Mouse (Mus musculus): ENCODE data around the gene Rtkn2. TPM values are rescaled to one million over a fixed set of nuclear protein-coding genes. Genes with fewer than 3 reads are reported as not detected.
A peak's percentile ranks its signal among the peaks of the same experiment; 100 is the strongest.

Rtkn2 gene
- total and polyA plus RNA-seq, 2 experiments from 2014 or later, result 0.27 to 2.2 TPM

- H3K4me2 ChIP-seq (ENCODE audit: low read depth, low read length), result 0 out of 2 replicates have a peak overlapping the region, but pooled peaks have one; percentile 26
- no peak overlapping the region for H3K9ac ChIP-seq (replicated peaks; ENCODE audit: low read depth, low read length)
- H3K27me3 ChIP-seq (ENCODE audit: control insufficient read depth, insufficient read depth, low read length), result no peaks in the 10 kb centered on the region
- H3K4me1 ChIP-seq (ENCODE audit: control insufficient read depth, insufficient read depth), result no peaks in the 10 kb centered on the region
- H3K36me3 ChIP-seq (replicated peaks; ENCODE audit: control insufficient read depth, insufficient read depth, low read length), result no peaks in the 10 kb centered on the region
- no peak overlapping the region for H3K4me3 ChIP-seq (ENCODE audit: low read depth, low read length)
- no peaks in the 10 kb centered on the region; the same call in 1 of the 2 replicates for H3K9me3 ChIP-seq (replicated peaks; ENCODE audit: control insufficient read depth, low read length)
- 56% methylated on average over 8 of the region's 8 CpGs for WGBS
- ATAC-seq (ENCODE audit: insufficient read depth, low read depth) (no peak), DNase-seq (ENCODE audit: low spot score) (no peak)
- TF ChIP-seq EP300 (IDR thresholded peaks at IDR 0.05; ENCODE audit: low read depth), result no peak
- TF ChIP-seq CTCF (IDR thresholded peaks at IDR 0.05; ENCODE audit: low read depth), result no peak
- no peak overlapping the region for H3K27ac ChIP-seq (ENCODE audit: low read depth)
Observed at GRCm38 (mm10) chr10:68063806-68064545, 84.6 kb downstream of the Rtkn2 start.

- Histone ChIP-seq H3K27ac (ENCODE audit: low read depth) (no peak overlapping the region), H3K27me3 (ENCODE audit: control insufficient read depth, insufficient read depth, low read length) (no peaks in the 10 kb centered on the region), H3K4me3 (ENCODE audit: low read depth, low read length) (no peak overlapping the region), H3K36me3 (replicated peaks; ENCODE audit: control insufficient read depth, insufficient read depth, low read length) (no peaks in the 10 kb centered on the region), H3K4me1 (ENCODE audit: control insufficient read depth, insufficient read depth) (no peaks in the 10 kb centered on the region), H3K9ac (replicated peaks; ENCODE audit: low read depth, low read length) (no peak overlapping the region), H3K4me2 (ENCODE audit: low read depth, low read length) (no peak overlapping the region), H3K9me3 (replicated peaks; ENCODE audit: control insufficient read depth, low read length) (no peaks in the 10 kb centered on the region)
- no peak for ATAC-seq (ENCODE audit: insufficient read depth, low read depth)
- WGBS, result 93% methylated on average over 10 of the region's 10 CpGs
- DNase-seq (ENCODE audit: low spot score), result no peak
- TF ChIP-seq CTCF (IDR thresholded peaks at IDR 0.05; ENCODE audit: low read depth) (no peak), EP300 (IDR thresholded peaks at IDR 0.05; ENCODE audit: low read depth) (no peak)
Observed at GRCm38 (mm10) chr10:68064571-68064970, 85.2 kb downstream of the Rtkn2 start.

- TF ChIP-seq CTCF (IDR thresholded peaks at IDR 0.05; ENCODE audit: low read depth) (no peak), EP300 (IDR thresholded peaks at IDR 0.05; ENCODE audit: low read depth) (no peak)
- DNase-seq (ENCODE audit: low spot score) (no peak), ATAC-seq (ENCODE audit: insufficient read depth, low read depth) (no peak)
- no peak overlapping the region for H3K9ac ChIP-seq (replicated peaks; ENCODE audit: low read depth, low read length)
- WGBS, result 78% methylated on average over 5 of the region's 5 CpGs
- H3K36me3 ChIP-seq (replicated peaks; ENCODE audit: control insufficient read depth, insufficient read depth, low read length), result no peaks in the 10 kb centered on the region
- H3K4me3 ChIP-seq (ENCODE audit: low read depth, low read length), result no peak overlapping the region
- no peak overlapping the region for H3K4me2 ChIP-seq (ENCODE audit: low read depth, low read length)
- H3K9me3 ChIP-seq (replicated peaks; ENCODE audit: control insufficient read depth, low read length), result no peaks in the 10 kb centered on the region
- H3K4me1 ChIP-seq (ENCODE audit: control insufficient read depth, insufficient read depth), result no peaks in the 10 kb centered on the region
- no peaks in the 10 kb centered on the region for H3K27me3 ChIP-seq (ENCODE audit: control insufficient read depth, insufficient read depth, low read length)
- H3K27ac ChIP-seq (ENCODE audit: low read depth), result no peak overlapping the region
Observed at GRCm38 (mm10) chr10:68066173-68066572, 86.8 kb downstream of the Rtkn2 start.

GRCm38 (mm10) chr10:68067961-68068360 lies 88.6 kb downstream of the Rtkn2 start:
- no peak for DNase-seq (ENCODE audit: low spot score)
- Histone ChIP-seq H3K4me2 (ENCODE audit: low read depth, low read length) (no peak overlapping the region), H3K27ac (ENCODE audit: low read depth) (no peak overlapping the region), H3K4me3 (ENCODE audit: low read depth, low read length) (no peak overlapping the region), H3K36me3 (replicated peaks; ENCODE audit: control insufficient read depth, insufficient read depth, low read length) (no peaks in the 10 kb centered on the region), H3K4me1 (ENCODE audit: control insufficient read depth, insufficient read depth) (no peaks in the 10 kb centered on the region), H3K9me3 (replicated peaks; ENCODE audit: control insufficient read depth, low read length) (no peaks in the 10 kb centered on the region), H3K27me3 (ENCODE audit: control insufficient read depth, insufficient read depth, low read length) (no peaks in the 10 kb centered on the region), H3K9ac (replicated peaks; ENCODE audit: low read depth, low read length) (no peak overlapping the region)
- 60% methylated on average over 5 of the region's 5 CpGs for WGBS
- ATAC-seq (ENCODE audit: insufficient read depth, low read depth), result no peak
- TF ChIP-seq EP300 (IDR thresholded peaks at IDR 0.05; ENCODE audit: low read depth), result no peak

GRCm38 (mm10) chr10:68068426-68068825 lies 89.1 kb downstream of the Rtkn2 start:
- Histone ChIP-seq H3K27ac (ENCODE audit: low read depth) (no peak overlapping the region), H3K27me3 (ENCODE audit: control insufficient read depth, insufficient read depth, low read length) (no peaks in the 10 kb centered on the region), H3K4me3 (ENCODE audit: low read depth, low read length) (no peak overlapping the region), H3K9me3 (replicated peaks; ENCODE audit: control insufficient read depth, low read length) (no peaks in the 10 kb centered on the region), H3K36me3 (replicated peaks; ENCODE audit: control insufficient read depth, insufficient read depth, low read length) (no peaks in the 10 kb centered on the region), H3K4me1 (ENCODE audit: control insufficient read depth, insufficient read depth) (no peaks in the 10 kb centered on the region), H3K4me2 (ENCODE audit: low read depth, low read length) (no peak overlapping the region), H3K9ac (replicated peaks; ENCODE audit: low read depth, low read length) (no peak overlapping the region)
- WGBS, result 57% methylated on average over 8 of the region's 8 CpGs
- DNase-seq (ENCODE audit: low spot score) (no peak), ATAC-seq (ENCODE audit: insufficient read depth, low read depth) (no peak)
- no peak for TF ChIP-seq CTCF (IDR thresholded peaks at IDR 0.05; ENCODE audit: low read depth)
- TF ChIP-seq EP300 (IDR thresholded peaks at IDR 0.05; ENCODE audit: low read depth), result no peak

GRCm38 (mm10) chr10:68071041-68071440 lies 91.7 kb downstream of the Rtkn2 start:
- no peak overlapping the region for H3K9ac ChIP-seq (replicated peaks; ENCODE audit: low read depth, low read length)
- no peaks in the 10 kb centered on the region for H3K4me1 ChIP-seq (ENCODE audit: control insufficient read depth, insufficient read depth)
- H3K36me3 ChIP-seq (replicated peaks; ENCODE audit: control insufficient read depth, insufficient read depth, low read length), result no peaks in the 10 kb centered on the region
- DNase-seq (ENCODE audit: low spot score), result no peak
- H3K4me3 ChIP-seq (ENCODE audit: low read depth, low read length), result no peak overlapping the region
- 81% methylated on average over 7 of the region's 7 CpGs for WGBS
- no peak overlapping the region for H3K27ac ChIP-seq (ENCODE audit: low read depth)
- no peaks in the 10 kb centered on the region for H3K9me3 ChIP-seq (replicated peaks; ENCODE audit: control insufficient read depth, low read length)
- TF ChIP-seq EP300 (IDR thresholded peaks at IDR 0.05; ENCODE audit: low read depth) (no peak), CTCF (IDR thresholded peaks at IDR 0.05; ENCODE audit: low read depth) (no peak)
- no peaks in the 10 kb centered on the region for H3K27me3 ChIP-seq (ENCODE audit: control insufficient read depth, insufficient read depth, low read length)
- H3K4me2 ChIP-seq (ENCODE audit: low read depth, low read length), result no peak overlapping the region
- ATAC-seq (ENCODE audit: insufficient read depth, low read depth), result no peak

Measured in heart, postnatal 0 days (tissue).